Mouse (Mus musculus) G1E (cell line): ENCODE results near the gene Klf7. TPM values are rescaled to one million over a fixed set of nuclear protein-coding genes. Genes with fewer than 3 reads are reported as not detected.

Experiments
- ATAC-seq: 2 replicates; pipeline ENCODE4 v1.8.0; 2016; ENCODE audit warnings: mild to moderate bottlenecking; ENCODE audit not compliant: insufficient number of reproducible peaks, poor library complexity, low FRiP score, severe bottlenecking; ENCODE audit errors: extremely low read depth
- DNase-seq: peaks from one replicate; pipeline ENCODE4 v3.0.0; 2012; ENCODE audit warnings: low spot score
- H3K27me3 ChIP-seq: 2 replicates; pipeline ENCODE4 v1.6.1; 2012; ENCODE audit warnings: mild to moderate bottlenecking, low read length, inconsistent platforms; ENCODE audit not compliant: insufficient read depth
- H3K36me3 ChIP-seq: replicated peaks from 2 replicates; pipeline ENCODE3; 2012; ENCODE audit warnings: mild to moderate bottlenecking, inconsistent platforms
- H3K4me1 ChIP-seq: 2 replicates; pipeline ENCODE4 v1.6.1; 2012; ENCODE audit warnings: low read depth, low read length, inconsistent platforms, mixed read lengths; ENCODE audit not compliant: insufficient read depth
- H3K4me3 ChIP-seq: 2 replicates; pipeline ENCODE4 v1.5.1; 2012; ENCODE audit warnings: low read depth, mild to moderate bottlenecking, inconsistent platforms, low read length, moderate library complexity, mixed read lengths
- H3K9me3 ChIP-seq: replicated peaks from 2 replicates; pipeline ENCODE4 v1.6.1; 2012; ENCODE audit warnings: inconsistent platforms
- CTCF ChIP-seq: IDR thresholded peaks from 2 replicates; pipeline ENCODE4 v1.5.1; 2012; ENCODE audit warnings: low read depth, low read length, inconsistent platforms, mixed read lengths
- GATA1 ChIP-seq: IDR thresholded peaks from 2 replicates; pipeline ENCODE4 v1.6.1; 2012; ENCODE audit warnings: borderline replicate concordance, low read length, inconsistent platforms, mixed read lengths
- GATA2 ChIP-seq: IDR thresholded peaks from 2 replicates; pipeline ENCODE4 v1.6.1; 2012; ENCODE audit warnings: low read depth, low read length, inconsistent platforms, borderline replicate concordance
- POLR2AphosphoS5 ChIP-seq: IDR thresholded peaks from 2 replicates; pipeline ENCODE4 v1.6.1; 2012; ENCODE audit warnings: low read depth, low read length, inconsistent platforms; ENCODE audit not compliant: insufficient replicate concordance
- TAL1 ChIP-seq: conservative IDR thresholded peaks from 2 replicates; pipeline ENCODE4 v1.6.1; 2012; ENCODE audit warnings: low read depth, low read length, inconsistent platforms, mixed read lengths
- polyA plus RNA-seq: library from polyadenylated mRNA; stranded (reverse); fragments of >175 nt; gene quantifications from 2 replicates; pipeline ENCODE4 v1.2.3, GENCODE M21; 2012
- total RNA-seq, 2 experiments: library from RNA; stranded (forward) in 1 of 2; stranded (reverse) in 1 of 2; fragments of 200-1000 nt in 1 of 2; fragments of >200 nt in 1 of 2; fragmentation: Nextera tagmentation in 1 of 2; gene quantifications; 2 replicates each; pipeline ENCODE4 v1.2.3; 2014 to 2017

Gene Klf7
- total and polyA plus RNA-seq, 3 experiments = 0.11 TPM; not detected in 2

DNA sequence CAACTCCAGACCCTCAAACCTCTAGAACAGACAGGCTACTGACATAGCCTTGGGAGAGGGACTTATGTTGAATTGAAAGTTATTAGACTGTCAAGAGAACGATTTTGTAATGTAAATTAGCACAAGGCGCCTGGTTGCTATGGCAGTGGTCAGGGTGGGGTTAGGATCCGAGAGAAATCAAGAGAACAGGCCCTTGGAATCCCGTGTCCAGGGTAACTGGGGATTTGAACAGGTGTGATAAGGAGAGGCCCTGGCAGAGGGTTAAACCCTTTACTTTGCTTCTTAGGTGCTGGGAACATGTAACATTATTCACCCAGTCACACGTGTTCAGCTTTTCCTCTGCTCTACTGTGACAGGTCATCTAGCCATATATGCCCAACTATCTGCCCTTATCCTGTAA is 83.7 kb downstream of the Klf7 start:
- no peaks in the 10 kb centered on the region for H3K36me3 ChIP-seq
- H3K27me3 ChIP-seq = no peaks in the 10 kb centered on the region
- H3K4me3 ChIP-seq = no peak overlapping the region
- no peak for DNase-seq
- ATAC-seq = no peak
- no peaks in the 10 kb centered on the region for H3K4me1 ChIP-seq
- no peaks in the 10 kb centered on the region for H3K9me3 ChIP-seq
- no peak for TF ChIP-seq POLR2AphosphoS5
- no peak for TF ChIP-seq CTCF
- TF ChIP-seq GATA1 = no peak
- TF ChIP-seq TAL1 = no peak
- TF ChIP-seq GATA2 = no peak

DNA sequence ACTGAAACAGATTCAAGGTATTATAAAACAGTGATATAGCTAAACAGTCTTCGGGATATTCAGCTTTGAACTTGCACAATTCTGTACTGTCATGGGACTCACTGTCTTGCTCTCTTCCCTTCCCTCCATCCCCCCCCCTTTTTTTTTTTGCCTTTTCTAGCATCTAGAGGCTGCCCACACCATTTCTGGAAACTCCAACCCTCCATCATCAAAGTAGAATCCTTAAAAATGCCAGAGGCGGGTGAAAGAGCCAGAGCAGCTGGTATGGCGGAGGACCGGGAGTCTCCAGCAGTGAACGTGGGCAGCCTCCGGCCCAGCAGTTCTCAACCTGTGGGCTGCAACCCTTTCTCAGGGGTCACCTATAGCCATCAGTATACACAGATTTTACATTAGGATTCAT is 84.3 kb downstream of the Klf7 start:
- H3K4me1 ChIP-seq = no peaks in the 10 kb centered on the region
- no peaks in the 10 kb centered on the region for H3K27me3 ChIP-seq
- no peak overlapping the region for H3K4me3 ChIP-seq
- no peaks in the 10 kb centered on the region for H3K9me3 ChIP-seq
- ATAC-seq (no peak), DNase-seq (no peak)
- H3K36me3 ChIP-seq = no peaks in the 10 kb centered on the region
- no peak for TF ChIP-seq CTCF
- TF ChIP-seq POLR2AphosphoS5 = no peak
- no peak for TF ChIP-seq TAL1
- TF ChIP-seq GATA1 = no peak
- TF ChIP-seq GATA2 = no peak

DNA sequence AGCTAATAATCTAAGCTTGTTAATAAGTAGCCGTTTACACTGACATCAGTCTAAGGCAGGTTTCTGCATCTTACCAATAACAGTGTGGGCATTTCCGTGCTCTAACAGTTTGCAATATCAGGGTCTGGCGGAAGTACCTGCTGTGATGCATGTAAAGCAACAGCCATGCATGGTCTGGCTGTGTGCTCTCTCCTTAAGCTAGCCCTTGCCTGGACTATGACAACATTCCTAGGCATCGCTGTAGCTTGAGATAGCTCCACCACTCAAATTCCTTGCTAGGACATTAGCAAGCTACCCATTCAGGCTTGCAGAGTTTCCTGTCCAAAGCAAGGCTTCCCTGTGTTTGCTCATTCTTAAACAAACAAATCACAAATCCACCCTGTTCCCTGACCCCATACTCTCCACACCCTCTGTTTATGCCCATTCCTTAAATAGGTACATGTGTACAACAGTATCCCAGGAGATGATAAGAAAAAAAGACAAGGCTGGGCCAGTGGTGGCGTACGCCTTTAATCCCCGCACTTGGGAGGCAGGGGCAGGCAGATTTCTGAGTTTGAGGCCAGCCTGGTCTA is 85.1 kb downstream of the Klf7 start:
- Histone ChIP-seq H3K27me3 (no peaks in the 10 kb centered on the region), H3K4me1 (no peaks in the 10 kb centered on the region), H3K4me3 (no peak overlapping the region), H3K36me3 (no peaks in the 10 kb centered on the region), H3K9me3 (no peaks in the 10 kb centered on the region)
- TF ChIP-seq POLR2AphosphoS5 (no peak), CTCF (no peak), GATA1 (no peak), TAL1 (no peak), GATA2 (no peak)
- ATAC-seq (no peak), DNase-seq (no peak)

DNA sequence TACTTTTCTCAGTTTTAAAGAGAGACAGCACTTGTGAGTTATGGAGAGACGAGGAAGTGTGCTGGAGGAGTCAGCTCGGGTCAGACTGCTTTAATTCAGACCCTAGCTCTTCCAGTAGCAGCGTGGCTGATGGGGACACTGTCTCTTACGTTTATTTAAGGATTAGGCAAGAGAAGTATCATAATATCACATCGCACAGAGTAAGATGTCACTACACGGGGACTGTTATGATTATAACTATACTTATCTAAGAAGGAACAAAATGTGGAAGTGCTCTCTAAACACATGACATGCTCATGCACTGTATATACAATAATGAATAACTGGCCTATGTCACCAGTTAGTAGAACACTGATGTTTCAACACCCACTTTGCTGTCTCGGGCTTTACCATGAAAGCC is 86.3 kb downstream of the Klf7 start:
- no peak for ATAC-seq
- no peak for DNase-seq
- Histone ChIP-seq H3K9me3 (no peaks in the 10 kb centered on the region), H3K4me1 (no peaks in the 10 kb centered on the region), H3K4me3 (no peak overlapping the region), H3K27me3 (no peaks in the 10 kb centered on the region), H3K36me3 (no peaks in the 10 kb centered on the region)
- TF ChIP-seq GATA2 (no peak), CTCF (no peak), TAL1 (no peak), POLR2AphosphoS5 (no peak), GATA1 (no peak)

DNA sequence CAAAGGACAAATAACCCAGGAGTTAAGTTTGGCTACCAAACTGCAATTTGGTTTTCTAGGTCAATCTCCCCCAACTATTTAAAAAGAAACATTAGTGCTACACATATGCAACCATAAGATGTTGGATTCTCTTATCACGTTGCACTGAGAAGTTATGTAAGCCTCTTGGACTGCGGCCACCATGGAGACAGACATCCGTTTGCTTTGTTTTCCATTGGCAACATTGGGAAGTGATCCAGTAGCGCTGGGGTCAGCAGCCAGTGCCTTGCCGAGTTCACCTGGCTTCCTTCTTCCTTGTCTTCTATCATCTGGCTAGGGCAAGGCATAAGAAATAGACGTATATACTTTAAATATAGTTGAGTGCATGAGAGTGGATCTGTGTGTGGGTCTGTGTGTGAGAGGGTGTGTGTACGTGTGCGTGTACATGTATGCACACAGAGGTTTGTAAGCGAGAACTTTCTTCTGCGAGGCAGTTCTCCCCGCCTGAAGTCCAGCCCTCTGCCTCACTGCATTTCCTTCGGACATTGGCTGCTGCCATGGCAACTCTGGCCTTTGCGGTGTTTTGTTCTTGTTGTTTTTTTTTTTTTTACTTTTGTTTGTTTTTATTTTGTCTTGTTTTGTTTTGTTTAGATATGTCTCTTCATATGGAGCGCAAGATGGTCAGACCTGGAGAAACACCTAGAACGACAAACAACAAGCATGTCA is 86.8 kb downstream of the Klf7 start:
- ATAC-seq (no peak), DNase-seq (no peak)
- no peak for TF ChIP-seq POLR2AphosphoS5
- TF ChIP-seq GATA2 = no peak
- no peak for TF ChIP-seq CTCF
- TF ChIP-seq TAL1 = no peak
- TF ChIP-seq GATA1 = no peak
- Histone ChIP-seq H3K4me1 (no peaks in the 10 kb centered on the region), H3K27me3 (no peaks in the 10 kb centered on the region), H3K4me3 (no peak overlapping the region), H3K36me3 (no peaks in the 10 kb centered on the region), H3K9me3 (no peaks in the 10 kb centered on the region)

DNA sequence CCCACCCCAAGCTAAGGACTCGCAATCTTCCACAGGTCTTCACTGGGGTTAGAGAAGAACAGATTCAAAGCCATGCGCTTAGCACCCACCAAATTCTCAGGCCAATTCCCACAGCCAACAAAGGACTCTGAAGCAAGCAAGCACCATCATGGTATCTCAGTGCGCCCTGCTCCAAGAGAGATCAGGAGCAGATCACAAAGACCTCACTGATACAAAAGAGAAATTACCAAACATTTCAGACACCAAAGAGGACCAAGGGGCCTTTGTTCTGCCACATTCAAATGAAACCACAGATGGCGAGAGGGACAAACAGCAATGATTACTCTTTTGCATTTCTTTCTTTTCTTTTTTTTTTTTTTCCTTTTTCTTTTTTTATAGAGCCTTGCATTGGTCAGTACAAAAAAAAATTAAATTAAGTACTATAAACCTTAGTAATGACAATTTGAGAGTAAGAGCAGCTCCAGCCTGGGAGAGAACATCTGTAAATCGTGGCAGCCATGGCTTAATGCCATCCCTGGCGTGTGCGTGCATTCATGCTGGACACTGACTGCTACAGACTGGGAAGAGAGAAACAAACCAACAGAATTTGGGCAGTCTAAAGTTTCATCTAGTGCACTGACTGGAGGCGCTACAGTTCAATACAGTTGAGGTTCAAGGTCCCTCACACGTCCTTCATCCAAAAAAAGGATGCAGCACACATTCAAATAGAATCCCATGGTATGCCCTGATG is 89.4 kb downstream of the Klf7 start:
- Histone ChIP-seq H3K9me3 (no peaks in the 10 kb centered on the region), H3K4me1 (no peaks in the 10 kb centered on the region), H3K27me3 (no peaks in the 10 kb centered on the region), H3K4me3 (no peak overlapping the region), H3K36me3 (no peaks in the 10 kb centered on the region)
- ATAC-seq (no peak), DNase-seq (no peak)
- no peak for TF ChIP-seq GATA2
- no peak for TF ChIP-seq GATA1
- TF ChIP-seq POLR2AphosphoS5 = no peak
- no peak for TF ChIP-seq CTCF
- TF ChIP-seq TAL1 = no peak
